Mouse (Mus musculus): ENCODE data around the gene Gm38431. TPM values are rescaled to one million over a fixed set of nuclear protein-coding genes. Genes with fewer than 3 reads are reported as not detected.

The Gm38431 gene
- polyA plus RNA-seq, 1 experiment from 2014 or later = 1.6 TPM

DNA sequence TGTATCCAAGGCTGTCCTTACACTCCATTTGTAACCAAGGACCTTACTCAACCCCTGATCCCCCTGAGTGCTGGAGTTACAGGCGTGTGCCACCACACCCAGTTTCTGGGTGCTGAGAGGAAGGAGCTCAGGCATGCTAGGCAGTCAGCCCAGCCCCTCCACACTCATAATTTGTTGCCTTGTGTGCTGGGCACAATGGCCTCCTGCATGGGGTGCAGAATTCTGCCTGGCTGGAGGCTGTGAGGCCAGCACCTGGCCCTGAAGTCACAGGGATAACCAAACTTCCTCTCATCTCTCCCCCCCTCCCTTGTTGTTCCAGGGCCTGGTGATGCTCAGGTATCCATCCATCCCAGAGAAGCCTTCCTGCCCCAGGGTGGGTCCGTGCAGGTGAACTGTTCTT lies 73.2 kb downstream of the Gm38431 start:
- Histone ChIP-seq H3K9ac (no peak overlapping the region), H3K4me2 (replicated peaks) (no peak overlapping the region), H3K4me3 (replicated peaks; ENCODE audit: low read length) (no peak overlapping the region), H3K36me3 (replicated peaks; ENCODE audit: control insufficient read depth, insufficient read depth) (no peaks in the 10 kb centered on the region), H3K27me3 (ENCODE audit: control insufficient read depth, insufficient read depth, low read length) (peaks cover 54% of the 10 kb centered on the region), H3K4me1 (replicated peaks; ENCODE audit: control insufficient read depth, insufficient read depth, low read length) (no peaks in the 10 kb centered on the region), H3K9me3 (ENCODE audit: control insufficient read depth, low read length) (no peaks in the 10 kb centered on the region), H3K27ac (no peak overlapping the region)
- WGBS = 85% methylated on average over 2 of the region's 2 CpGs
- no peak for DNase-seq (ENCODE audit: low spot score)
- ATAC-seq (ENCODE audit: low FRiP score) = no peak

MicroRNAs within 50 kb of the gene (microRNA counts, 519-probe panel; counts per million panel counts)
- microRNA mmu-miR-1900 = not detected

Small RNA genes lying within 50 kb of the gene (microRNA-seq; reads per million reads assigned to microRNA genes)
- gene Mir1900 (not detected), gene Mir7082 (0.48 reads per million)

Other genes starting within 250 kb of the Gm38431 start
- 5.8 and 6.9 TPM in 2 replicates for gene A230050P20Rik, start 223.4 kb downstream of the Gm38431 start, polyA plus RNA-seq (2014; fragmentation: Nextera tagmentation; extraction: Ambion mirVana)
- 11.8 and 12.8 TPM in 2 replicates for gene Angptl6, start 212.3 kb downstream of the Gm38431 start, polyA plus RNA-seq (2014; fragmentation: Nextera tagmentation; extraction: Ambion mirVana)
- gene Ppan, start 203.8 kb downstream of the Gm38431 start, polyA plus RNA-seq (2014; fragmentation: Nextera tagmentation; extraction: Ambion mirVana) = 39.5 and 40.5 TPM in 2 replicates
- gene Eif3g, start 193.4 kb downstream of the Gm38431 start, polyA plus RNA-seq (2014; fragmentation: Nextera tagmentation; extraction: Ambion mirVana) = 216 and 231 TPM in 2 replicates
- 37.8 and 41.1 TPM in 2 replicates for gene Dnmt1, start 132.1 kb downstream of the Gm38431 start, polyA plus RNA-seq (2014; fragmentation: Nextera tagmentation; extraction: Ambion mirVana)
- gene S1pr2, start 115.2 kb downstream of the Gm38431 start, polyA plus RNA-seq (2014; fragmentation: Nextera tagmentation; extraction: Ambion mirVana) = 8.6 and 8.8 TPM in 2 replicates
- 97.3 and 102 TPM in 2 replicates for gene Mrpl4, start 89.3 kb downstream of the Gm38431 start, polyA plus RNA-seq (2014; fragmentation: Nextera tagmentation; extraction: Ambion mirVana)
- gene Icam1, start 76.0 kb downstream of the Gm38431 start, polyA plus RNA-seq (2014; fragmentation: Nextera tagmentation; extraction: Ambion mirVana) = 3.6 and 3.8 TPM in 2 replicates
- 0.31 TPM in 1 of 2 replicates, not detected in the other for gene Icam4, start 62.6 kb downstream of the Gm38431 start, polyA plus RNA-seq (2014; fragmentation: Nextera tagmentation; extraction: Ambion mirVana)
- 1.6 and 1.9 TPM in 2 replicates for gene Icam5, start 59.9 kb downstream of the Gm38431 start, polyA plus RNA-seq (2014; fragmentation: Nextera tagmentation; extraction: Ambion mirVana)
- 1.0 and 2.0 TPM in 2 replicates for gene Zglp1, start 24.9 kb downstream of the Gm38431 start, polyA plus RNA-seq (2014; fragmentation: Nextera tagmentation; extraction: Ambion mirVana)
- gene Gm49373, start 18.9 kb downstream of the Gm38431 start, polyA plus RNA-seq (2014; fragmentation: Nextera tagmentation; extraction: Ambion mirVana) = 1.2 and 2.4 TPM in 2 replicates
- 67.0 and 72.0 TPM in 2 replicates for gene Fdx1l, start 18.4 kb downstream of the Gm38431 start, polyA plus RNA-seq (2014; fragmentation: Nextera tagmentation; extraction: Ambion mirVana)
- gene Raver1, start within 50 bp of the Gm38431 start, polyA plus RNA-seq (2014; fragmentation: Nextera tagmentation; extraction: Ambion mirVana) = 35.2 and 37.6 TPM in 2 replicates
- 7.3 and 8.4 TPM in 2 replicates for gene Tyk2, start 39.2 kb upstream of the Gm38431 start, polyA plus RNA-seq (2014; fragmentation: Nextera tagmentation; extraction: Ambion mirVana)
- 192 and 215 TPM in 2 replicates for gene Cdc37, start 58.0 kb upstream of the Gm38431 start, polyA plus RNA-seq (2014; fragmentation: Nextera tagmentation; extraction: Ambion mirVana)
- 28.8 and 35.5 TPM in 2 replicates for gene Pde4a, start 73.7 kb upstream of the Gm38431 start, polyA plus RNA-seq (2014; fragmentation: Nextera tagmentation; extraction: Ambion mirVana)
- 39.3 and 43.6 TPM in 2 replicates for gene Keap1, start 147.4 kb upstream of the Gm38431 start, polyA plus RNA-seq (2014; fragmentation: Nextera tagmentation; extraction: Ambion mirVana)
- gene S1pr5, start 156.4 kb upstream of the Gm38431 start, polyA plus RNA-seq (2014; fragmentation: Nextera tagmentation; extraction: Ambion mirVana) = 3.9 and 4.1 TPM in 2 replicates
- gene Atg4d, start 173.3 kb upstream of the Gm38431 start, polyA plus RNA-seq (2014; fragmentation: Nextera tagmentation; extraction: Ambion mirVana) = 38.1 and 46.9 TPM in 2 replicates
- gene Kri1, start 196.0 kb upstream of the Gm38431 start, polyA plus RNA-seq (2014; fragmentation: Nextera tagmentation; extraction: Ambion mirVana) = 11.2 and 15.6 TPM in 2 replicates
- gene Cdkn2d, start 199.4 kb upstream of the Gm38431 start, polyA plus RNA-seq (2014; fragmentation: Nextera tagmentation; extraction: Ambion mirVana) = 107 and 112 TPM in 2 replicates
- 1.8 and 2.2 TPM in 2 replicates for gene Ap1m2, start 220.3 kb upstream of the Gm38431 start, polyA plus RNA-seq (2014; fragmentation: Nextera tagmentation; extraction: Ambion mirVana)
- 58.4 and 62.3 TPM in 2 replicates for gene Slc44a2, start 228.7 kb upstream of the Gm38431 start, polyA plus RNA-seq (2014; fragmentation: Nextera tagmentation; extraction: Ambion mirVana)

Measured in hindbrain, embryonic 14.5 days (tissue).